Mouse (Mus musculus) megakaryocyte, embryonic 14.5 days (primary cell): ENCODE measurements around the gene Adamtsl1.

Experiments used
- FLI1 ChIP-seq: IDR thresholded peaks from 2 replicates; pipeline ENCODE4 v1.6.1; 2012; ENCODE audit warnings: low read length, inconsistent platforms, mixed read lengths
- GATA1 ChIP-seq: IDR thresholded peaks from 3 replicates; pipeline ENCODE4 v1.6.1; 2012; ENCODE audit warnings: mixed read lengths, low read length, inconsistent platforms, borderline replicate concordance

- TF ChIP-seq GATA1 (no peak), FLI1 (no peak)
Measured at GRCm38 (mm10) chr4:85783768-85784379, 269.9 kb downstream of the Adamtsl1 start.
